Mouse (Mus musculus) CD4-positive, CD25-positive, alpha-beta regulatory T cell, adult 9 weeks (primary cell): ENCODE data around the gene Cbl. TPM values are rescaled to one million over a fixed set of nuclear protein-coding genes. Genes with fewer than 3 reads are reported as not detected.

ENCODE experiments used
- polyA plus RNA-seq: library from polyadenylated mRNA; unstranded; fragments of 100-300 nt; shearing (Covaris generic); gene quantifications from one replicate; pipeline ENCODE4 v1.2.1, GENCODE M21; 2017

Cbl gene
- 18.2 TPM for polyA plus RNA-seq

DNA sequence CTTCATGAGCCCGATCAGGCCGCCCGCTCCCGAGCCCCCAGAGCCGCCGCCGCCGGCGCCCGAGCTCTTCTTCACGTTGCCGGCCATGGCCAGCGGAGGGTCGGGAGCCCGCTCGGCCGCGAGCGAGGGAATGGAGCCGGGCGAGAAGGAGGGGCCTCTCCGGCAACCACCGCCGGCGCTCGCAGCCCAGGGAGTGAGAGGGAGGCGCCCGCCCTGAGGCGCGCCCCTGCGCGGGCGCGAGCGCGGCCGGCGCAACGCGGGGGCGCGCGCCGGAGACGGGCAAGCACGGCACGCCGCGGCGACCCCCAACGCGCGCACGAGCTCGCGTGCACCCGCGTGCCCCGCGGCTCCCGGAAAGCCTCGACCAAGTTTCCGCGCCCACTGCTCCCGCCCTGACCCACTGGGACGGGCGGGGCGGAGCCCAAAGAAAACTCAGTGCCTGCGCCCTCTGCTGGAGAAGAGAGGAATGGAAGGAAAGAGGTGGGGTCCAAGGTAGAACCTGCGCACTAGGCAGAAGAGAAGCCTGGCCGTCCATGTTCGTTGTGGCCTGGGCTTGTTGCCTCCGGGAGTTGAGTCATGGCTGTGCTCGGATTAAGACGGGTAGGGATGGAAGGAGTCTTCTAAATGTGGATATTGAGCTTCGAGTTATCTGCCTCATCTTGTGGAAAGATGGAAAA is at the start of gene Cbl:
Gene Cbl (minus strand): TSS at position 248 of the 677 bp plus-strand sequence.

GRCm38 (mm10) chr9:44268432-44268831 is 34.6 kb upstream of the Cbl start, which contains the start of gene Nlrx1:
Gene Nlrx1, minus strand, starts transcription at chr9:44268599.

GRCm38 (mm10) chr9:44251314-44251713 is 17.5 kb upstream of the Cbl start, which contains the start of gene Pdzd3:
Gene Pdzd3, minus strand, starts transcription at chr9:44251471.

DNA sequence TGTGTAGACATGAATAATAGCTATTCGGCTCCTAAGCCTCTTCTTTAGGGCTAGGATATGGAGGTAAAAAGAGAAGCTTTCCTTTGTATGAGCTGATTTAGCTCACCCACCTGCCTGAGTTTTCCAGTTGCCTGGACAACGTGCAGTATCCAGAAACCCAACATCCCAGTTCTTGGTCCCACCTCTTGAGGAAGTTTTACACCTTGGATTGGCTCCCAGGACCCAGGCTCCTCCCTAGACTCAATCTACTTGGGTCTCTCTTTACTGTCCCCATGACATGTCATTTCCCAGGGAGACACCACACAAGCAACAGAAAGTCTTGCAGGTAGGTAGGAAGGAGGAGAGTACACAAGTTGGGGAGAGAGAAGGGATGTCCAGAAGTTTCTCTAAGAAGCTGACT is 6.5 kb upstream of the Cbl start, which contains the start of gene Ccdc153:
Gene Ccdc153 (plus strand): TSS at position 278 of the 400 bp plus-strand sequence.

GRCm38 (mm10) chr9:44134101-44134850 is 99.6 kb downstream of the Cbl start, which contains the start of gene Mcam:
Gene Mcam, plus strand, starts transcription at chr9:44134469.

DNA sequence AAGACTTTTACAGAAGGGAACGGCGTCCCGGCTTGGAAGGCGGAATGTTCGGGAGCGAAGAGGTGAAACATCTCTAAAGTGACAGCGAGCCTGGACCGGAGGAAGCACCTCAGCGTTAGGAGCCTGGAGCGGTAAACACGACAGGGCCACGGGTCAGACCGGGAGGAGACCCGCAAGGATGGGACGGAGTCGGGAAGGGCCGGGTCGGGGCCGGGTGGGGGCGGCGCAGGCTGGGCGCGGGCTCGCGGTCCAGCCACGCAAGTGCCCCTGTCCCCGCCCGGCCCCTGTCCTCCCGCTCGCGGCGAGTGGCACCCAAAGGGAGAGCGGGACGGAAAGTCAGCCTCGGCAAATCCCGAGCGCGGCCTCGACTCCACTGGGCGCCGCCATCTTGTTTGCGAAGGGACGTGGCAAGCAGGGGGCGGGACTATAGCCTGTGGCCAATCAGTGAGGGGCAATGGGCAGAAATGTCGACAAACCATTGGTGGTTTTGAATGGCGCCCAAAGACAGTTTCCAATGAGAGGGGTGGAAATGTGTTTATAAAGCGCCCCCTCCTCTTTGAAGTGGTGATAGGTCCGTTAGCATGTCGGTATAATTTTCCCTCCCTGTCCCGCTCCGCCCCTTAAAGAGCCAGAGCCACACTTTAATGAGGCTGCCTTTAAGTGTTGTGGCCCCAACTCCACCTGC is 120.6 kb downstream of the Cbl start, which contains the start of the genes Gm49380 and Rnf26:
Gene Gm49380 (minus strand): TSS at position 396 of the 685 bp plus-strand sequence.
Gene Rnf26 (minus strand): TSS at position 413 of the 685 bp plus-strand sequence.

DNA sequence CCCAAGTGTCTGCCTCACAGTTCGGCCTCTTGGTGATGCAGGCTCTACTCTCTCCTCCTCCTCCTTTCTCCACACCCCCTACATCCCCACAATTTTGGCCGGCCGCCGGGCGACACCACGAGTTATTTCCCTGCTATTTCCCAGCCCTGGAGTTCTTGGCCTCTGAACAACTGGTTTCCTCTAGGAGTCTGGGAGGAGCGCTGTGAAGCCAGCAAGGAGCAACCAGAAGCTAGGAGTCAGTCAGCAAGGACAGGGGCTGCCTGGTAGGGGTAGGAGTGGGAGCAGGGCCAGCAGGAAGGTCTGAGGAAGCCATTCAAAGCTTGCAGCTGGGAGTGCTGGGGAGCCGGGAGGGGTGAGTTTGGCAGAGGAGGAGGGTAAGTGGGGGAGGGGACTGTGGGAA is 126.7 kb downstream of the Cbl start, which contains the start of gene C1qtnf5:
Gene C1qtnf5 (plus strand): TSS at position 136 of the 400 bp plus-strand sequence.

DNA sequence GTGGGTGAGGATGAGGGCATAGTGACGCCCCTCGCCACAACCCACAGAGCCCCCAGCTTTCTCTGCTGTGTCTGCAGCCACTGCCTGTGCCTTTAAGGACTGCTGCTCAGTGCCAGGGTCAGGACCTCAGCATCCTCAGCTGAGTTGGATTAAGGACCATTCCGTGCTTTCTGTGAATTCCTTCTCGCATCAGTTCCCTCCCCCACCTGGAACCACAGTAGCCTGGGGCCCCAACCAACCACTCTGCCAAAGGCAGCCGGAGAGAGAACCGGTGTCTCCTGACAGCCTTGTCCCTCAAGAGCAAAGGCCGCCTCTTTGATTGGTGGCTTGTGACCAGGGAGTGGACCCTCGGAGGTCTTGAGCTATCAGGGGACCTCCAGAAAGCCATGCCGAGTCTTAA is 132.4 kb downstream of the Cbl start, which contains the start of gene Mfrp:
Gene Mfrp (plus strand): TSS at position 240 of the 400 bp plus-strand sequence.

Other genes starting within 250 kb of the Cbl start
- 172 TPM for gene Thy1, start 190.7 kb downstream of the Cbl start, polyA plus RNA-seq
- 5.9 TPM for gene Usp2, start 167.0 kb downstream of the Cbl start, polyA plus RNA-seq
- gene Mfrp, start 132.3 kb downstream of the Cbl start, polyA plus RNA-seq = not detected
- not detected for gene C1qtnf5, start 126.8 kb downstream of the Cbl start, polyA plus RNA-seq
- not detected for gene Gm49380, start 120.5 kb downstream of the Cbl start, polyA plus RNA-seq
- 7.7 TPM for gene Rnf26, start 120.5 kb downstream of the Cbl start, polyA plus RNA-seq
- not detected for gene Mcam, start 99.6 kb downstream of the Cbl start, polyA plus RNA-seq
- not detected for gene Ccdc153, start 6.6 kb upstream of the Cbl start, polyA plus RNA-seq
- not detected for gene Pdzd3, start 17.4 kb upstream of the Cbl start, polyA plus RNA-seq
- gene Nlrx1, start 34.5 kb upstream of the Cbl start, polyA plus RNA-seq = 8.5 TPM
- not detected for gene Abcg4, start 54.6 kb upstream of the Cbl start, polyA plus RNA-seq
- 40.4 TPM for gene Hinfp, start 71.6 kb upstream of the Cbl start, polyA plus RNA-seq
- gene C2cd2l, start 86.2 kb upstream of the Cbl start, polyA plus RNA-seq = 5.9 TPM
- 26.7 TPM for gene Dpagt1, start 92.0 kb upstream of the Cbl start, polyA plus RNA-seq
- gene H2afx, start 100.6 kb upstream of the Cbl start, polyA plus RNA-seq = 13.2 TPM
- gene Hmbs, start 110.2 kb upstream of the Cbl start, polyA plus RNA-seq = 24.1 TPM
- 82.6 TPM for gene Vps11, start 127.6 kb upstream of the Cbl start, polyA plus RNA-seq
- 26.6 TPM for gene Hyou1, start 145.4 kb upstream of the Cbl start, polyA plus RNA-seq
- gene Slc37a4, start 162.8 kb upstream of the Cbl start, polyA plus RNA-seq = 29.0 TPM
- 2,154 TPM for gene Rps25, start 173.1 kb upstream of the Cbl start, polyA plus RNA-seq
- 157 TPM for gene Trappc4, start 173.6 kb upstream of the Cbl start, polyA plus RNA-seq
- gene Ccdc84, start 184.5 kb upstream of the Cbl start, polyA plus RNA-seq = 65.9 TPM
- gene Foxr1, start 207.1 kb upstream of the Cbl start, polyA plus RNA-seq = 0.14 TPM
- not detected for gene Upk2, start 220.9 kb upstream of the Cbl start, polyA plus RNA-seq
- 8.3 TPM for gene Bcl9l, start 248.8 kb upstream of the Cbl start, polyA plus RNA-seq